Mouse (Mus musculus): ENCODE measurements around the gene Osbpl3. TPM values are rescaled to one million over a fixed set of nuclear protein-coding genes. Genes with fewer than 3 reads are reported as not detected.

Osbpl3 gene
- polyA plus RNA-seq, 1 experiment: 0.41 TPM

GRCm38 (mm10) chr6:50404698-50405097 lies 51.3 kb downstream of the Osbpl3 start:
- H3K27ac ChIP-seq (ENCODE audit: control insufficient read depth, insufficient read depth, low read depth, low read length): no peak overlapping the region
- H3K27me3 ChIP-seq (ENCODE audit: control insufficient read depth, insufficient read depth, low read length): no peaks in the 10 kb centered on the region
- H3K4me1 ChIP-seq (ENCODE audit: control insufficient read depth, insufficient read depth, low read length): no peaks in the 10 kb centered on the region
- H3K36me3 ChIP-seq (ENCODE audit: control insufficient read depth, insufficient read depth, low read length): no peaks in the 10 kb centered on the region
- TF ChIP-seq POLR2A (IDR thresholded peaks at IDR 0.05; ENCODE audit: control insufficient read depth, low read depth, low read length) (no peak), CTCF (IDR thresholded peaks at IDR 0.05; ENCODE audit: control insufficient read depth, insufficient read depth, insufficient replicate concordance, low read depth, low read length) (no peak)
- H3K4me3 ChIP-seq (ENCODE audit: control insufficient read depth, low read depth, low read length): no peak overlapping the region

- H3K27me3 ChIP-seq (ENCODE audit: control insufficient read depth, insufficient read depth, low read length): no peaks in the 10 kb centered on the region
- no peaks in the 10 kb centered on the region for H3K4me1 ChIP-seq (ENCODE audit: control insufficient read depth, insufficient read depth, low read length)
- no peak overlapping the region for H3K27ac ChIP-seq (ENCODE audit: control insufficient read depth, insufficient read depth, low read depth, low read length)
- no peaks in the 10 kb centered on the region for H3K36me3 ChIP-seq (ENCODE audit: control insufficient read depth, insufficient read depth, low read length)
- H3K4me3 ChIP-seq (ENCODE audit: control insufficient read depth, low read depth, low read length): no peak overlapping the region
- TF ChIP-seq POLR2A (IDR thresholded peaks at IDR 0.05; ENCODE audit: control insufficient read depth, low read depth, low read length) (no peak), CTCF (IDR thresholded peaks at IDR 0.05; ENCODE audit: control insufficient read depth, insufficient read depth, insufficient replicate concordance, low read depth, low read length) (no peak)
Measured at GRCm38 (mm10) chr6:50403524-50403923, 52.5 kb downstream of the Osbpl3 start.

GRCm38 (mm10) chr6:50402872-50403271 lies 53.1 kb downstream of the Osbpl3 start:
- no peaks in the 10 kb centered on the region for H3K4me1 ChIP-seq (ENCODE audit: control insufficient read depth, insufficient read depth, low read length)
- H3K4me3 ChIP-seq (ENCODE audit: control insufficient read depth, low read depth, low read length): no peak overlapping the region
- H3K36me3 ChIP-seq (ENCODE audit: control insufficient read depth, insufficient read depth, low read length): no peaks in the 10 kb centered on the region
- H3K27ac ChIP-seq (ENCODE audit: control insufficient read depth, insufficient read depth, low read depth, low read length): no peak overlapping the region
- TF ChIP-seq CTCF (IDR thresholded peaks at IDR 0.05; ENCODE audit: control insufficient read depth, insufficient read depth, insufficient replicate concordance, low read depth, low read length) (no peak), POLR2A (IDR thresholded peaks at IDR 0.05; ENCODE audit: control insufficient read depth, low read depth, low read length) (no peak)
- no peaks in the 10 kb centered on the region for H3K27me3 ChIP-seq (ENCODE audit: control insufficient read depth, insufficient read depth, low read length)

- Histone ChIP-seq H3K36me3 (ENCODE audit: control insufficient read depth, insufficient read depth, low read length) (no peaks in the 10 kb centered on the region), H3K27me3 (ENCODE audit: control insufficient read depth, insufficient read depth, low read length) (no peaks in the 10 kb centered on the region)
- TF ChIP-seq CTCF (IDR thresholded peaks at IDR 0.05; ENCODE audit: control insufficient read depth, insufficient read depth, insufficient replicate concordance, low read depth, low read length) (no peak), POLR2A (IDR thresholded peaks at IDR 0.05; ENCODE audit: control insufficient read depth, low read depth, low read length) (no peak)
Measured at GRCm38 (mm10) chr6:50400234-50400633, 55.8 kb downstream of the Osbpl3 start.

GRCm38 (mm10) chr6:50399427-50400195 lies 56.4 kb downstream of the Osbpl3 start:
- Histone ChIP-seq H3K36me3 (ENCODE audit: control insufficient read depth, insufficient read depth, low read length) (no peaks in the 10 kb centered on the region), H3K4me3 (ENCODE audit: control insufficient read depth, low read depth, low read length) (no peak overlapping the region), H3K27me3 (ENCODE audit: control insufficient read depth, insufficient read depth, low read length) (no peaks in the 10 kb centered on the region), H3K4me1 (ENCODE audit: control insufficient read depth, insufficient read depth, low read length) (no peaks in the 10 kb centered on the region), H3K27ac (ENCODE audit: control insufficient read depth, insufficient read depth, low read depth, low read length) (no peak overlapping the region)
- TF ChIP-seq POLR2A (IDR thresholded peaks at IDR 0.05; ENCODE audit: control insufficient read depth, low read depth, low read length) (no peak), CTCF (IDR thresholded peaks at IDR 0.05; ENCODE audit: control insufficient read depth, insufficient read depth, insufficient replicate concordance, low read depth, low read length) (no peak)

More at GRCm38 (mm10) chr6:50400234-50400633, 55.8 kb downstream of the Osbpl3 start:
- Histone ChIP-seq H3K27ac (ENCODE audit: control insufficient read depth, insufficient read depth, low read depth, low read length) (no peak overlapping the region), H3K4me1 (ENCODE audit: control insufficient read depth, insufficient read depth, low read length) (no peaks in the 10 kb centered on the region), H3K4me3 (ENCODE audit: control insufficient read depth, low read depth, low read length) (no peak overlapping the region)

GRCm38 (mm10) chr6:50398324-50398723 lies 57.7 kb downstream of the Osbpl3 start:
- H3K27me3 ChIP-seq (ENCODE audit: control insufficient read depth, insufficient read depth, low read length): no peaks in the 10 kb centered on the region
- H3K4me1 ChIP-seq (ENCODE audit: control insufficient read depth, insufficient read depth, low read length): no peaks in the 10 kb centered on the region
- H3K27ac ChIP-seq (ENCODE audit: control insufficient read depth, insufficient read depth, low read depth, low read length): no peak overlapping the region
- H3K4me3 ChIP-seq (ENCODE audit: control insufficient read depth, low read depth, low read length): no peak overlapping the region
- TF ChIP-seq CTCF (IDR thresholded peaks at IDR 0.05; ENCODE audit: control insufficient read depth, insufficient read depth, insufficient replicate concordance, low read depth, low read length): no peak
- TF ChIP-seq POLR2A (IDR thresholded peaks at IDR 0.05; ENCODE audit: control insufficient read depth, low read depth, low read length): no peak
- H3K36me3 ChIP-seq (ENCODE audit: control insufficient read depth, insufficient read depth, low read length): no peaks in the 10 kb centered on the region

GRCm38 (mm10) chr6:50397116-50397515 lies 58.9 kb downstream of the Osbpl3 start:
- Histone ChIP-seq H3K4me1 (ENCODE audit: control insufficient read depth, insufficient read depth, low read length) (no peaks in the 10 kb centered on the region), H3K4me3 (ENCODE audit: control insufficient read depth, low read depth, low read length) (no peak overlapping the region), H3K27me3 (ENCODE audit: control insufficient read depth, insufficient read depth, low read length) (no peaks in the 10 kb centered on the region), H3K36me3 (ENCODE audit: control insufficient read depth, insufficient read depth, low read length) (no peaks in the 10 kb centered on the region), H3K27ac (ENCODE audit: control insufficient read depth, insufficient read depth, low read depth, low read length) (no peak overlapping the region)
- TF ChIP-seq CTCF (IDR thresholded peaks at IDR 0.05; ENCODE audit: control insufficient read depth, insufficient read depth, insufficient replicate concordance, low read depth, low read length) (no peak), POLR2A (IDR thresholded peaks at IDR 0.05; ENCODE audit: control insufficient read depth, low read depth, low read length) (no peak)
